Mouse (Mus musculus) lung, postnatal 0 days (tissue): ENCODE results near the gene Meltf.

Experiments used
- CTCF ChIP-seq: IDR thresholded peaks from 2 replicates; pipeline ENCODE4 v1.5.1; 2016; ENCODE audit warnings: antibody characterized with exemption, mild to moderate bottlenecking
- EP300 ChIP-seq: IDR thresholded peaks from 2 replicates; pipeline ENCODE4 v1.6.1; 2016; ENCODE audit warnings: antibody characterized with exemption, mild to moderate bottlenecking, control low read depth

DNA sequence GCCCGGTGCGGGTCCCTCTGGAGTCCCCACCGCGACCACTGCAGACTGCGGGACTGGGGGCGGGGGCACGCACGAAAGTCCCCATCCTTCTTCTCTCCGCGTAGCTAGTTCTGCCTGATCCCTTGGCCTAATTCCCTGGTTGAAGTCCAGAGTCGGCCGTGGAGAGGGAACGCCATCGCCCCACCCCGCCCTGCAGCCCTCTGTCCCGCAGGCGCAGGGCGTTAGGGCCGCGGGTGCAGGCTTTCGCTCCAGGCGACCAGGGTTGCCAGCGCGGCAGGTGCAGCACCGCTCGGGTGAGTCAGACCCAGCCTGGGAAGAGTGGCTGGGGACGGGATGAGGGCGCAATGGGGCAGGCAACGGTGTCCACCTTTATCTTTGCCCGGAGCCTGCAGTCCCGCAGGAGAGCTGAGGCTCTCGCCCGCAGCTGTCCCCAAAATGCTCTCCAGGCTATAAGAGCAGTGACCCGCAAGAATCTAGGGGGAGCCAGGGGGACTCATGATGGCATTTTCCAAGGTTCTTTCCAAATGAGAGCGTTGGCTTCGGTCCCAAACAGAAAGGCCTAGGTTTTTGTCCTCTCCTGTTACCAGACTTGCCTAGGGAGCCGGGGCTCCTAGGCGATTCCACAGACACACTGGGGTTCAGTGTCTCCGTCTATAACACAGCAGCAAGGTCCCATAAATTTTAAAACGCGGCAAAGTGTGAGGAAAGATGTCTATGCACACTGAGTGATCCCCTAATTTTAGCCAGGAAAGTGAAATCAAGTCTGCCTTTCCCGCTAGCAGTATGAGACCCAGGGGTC, 55.3 kb downstream of the Meltf start, which contains the start of gene Pigz:
- TF ChIP-seq CTCF = no peak
- TF ChIP-seq EP300 = no peak
